Mouse (Mus musculus): ENCODE data around the gene Hist1h2br. TPM values are rescaled to one million over a fixed set of nuclear protein-coding genes. Genes with fewer than 3 reads are reported as not detected.
"Not testable (repeated sequence)": the region's sequence is repeated elsewhere in the genome, so short reads cannot be mapped to it uniquely, and the experiment has no call there.

The Hist1h2br gene
- total RNA-seq (2021), result 10 to 100 TPM; 19.2 to 22.2 TPM
- long read RNA-seq, experiment 1, result 0 reads
- long read RNA-seq, experiment 2, result 0 reads

- DNase-seq; intact Hi-C loops (cut with DNase I): not testable (repeated sequence)
Observed at GRCm38 (mm10) chr13:21833461-21833860, at the start of gene Hist1h2br, which contains the start of gene Hist1h2ap. Hist1h2br (plus strand) TSS chr13:21833743. Hist1h2ap (minus strand) TSS chr13:21833507.

DNA sequence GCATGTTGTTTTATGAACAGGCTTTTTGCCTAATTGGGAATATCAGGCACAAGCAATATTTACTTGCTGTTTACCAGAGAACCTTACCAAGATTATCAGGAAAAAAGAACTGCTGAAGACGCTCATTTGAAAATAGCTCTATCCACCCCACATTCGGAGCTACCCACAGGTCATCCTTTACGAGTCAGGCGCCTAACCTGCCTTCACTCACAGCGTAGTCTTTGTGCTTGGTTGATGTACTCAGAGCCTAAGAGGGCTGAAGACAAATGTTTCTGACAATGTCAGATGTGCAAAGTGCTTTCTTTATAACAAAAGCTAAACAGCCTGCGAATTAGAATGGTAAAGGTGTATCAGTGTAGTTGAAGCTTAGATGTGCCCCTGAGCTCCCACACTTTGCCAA is 49.2 kb upstream of the Hist1h2br start:
- DNase-seq, result no peak
- intact Hi-C loops (cut with DNase I), result loop anchor here (10.0 kb wide), 1 partner anchor 70 kb away; the partner anchor contains the start of genes Hist1h2ai, Hist1h2bl and Hist1h3h

- intact Hi-C loops (cut with DNase I), result loop anchor here (10.0 kb wide), 1 partner anchor 72 kb away; the partner anchor contains the start of genes Hist1h2ai, Hist1h2bl and Hist1h3h
- no peak for DNase-seq
Observed at GRCm38 (mm10) chr13:21786189-21786898, 47.2 kb upstream of the Hist1h2br start.

DNA sequence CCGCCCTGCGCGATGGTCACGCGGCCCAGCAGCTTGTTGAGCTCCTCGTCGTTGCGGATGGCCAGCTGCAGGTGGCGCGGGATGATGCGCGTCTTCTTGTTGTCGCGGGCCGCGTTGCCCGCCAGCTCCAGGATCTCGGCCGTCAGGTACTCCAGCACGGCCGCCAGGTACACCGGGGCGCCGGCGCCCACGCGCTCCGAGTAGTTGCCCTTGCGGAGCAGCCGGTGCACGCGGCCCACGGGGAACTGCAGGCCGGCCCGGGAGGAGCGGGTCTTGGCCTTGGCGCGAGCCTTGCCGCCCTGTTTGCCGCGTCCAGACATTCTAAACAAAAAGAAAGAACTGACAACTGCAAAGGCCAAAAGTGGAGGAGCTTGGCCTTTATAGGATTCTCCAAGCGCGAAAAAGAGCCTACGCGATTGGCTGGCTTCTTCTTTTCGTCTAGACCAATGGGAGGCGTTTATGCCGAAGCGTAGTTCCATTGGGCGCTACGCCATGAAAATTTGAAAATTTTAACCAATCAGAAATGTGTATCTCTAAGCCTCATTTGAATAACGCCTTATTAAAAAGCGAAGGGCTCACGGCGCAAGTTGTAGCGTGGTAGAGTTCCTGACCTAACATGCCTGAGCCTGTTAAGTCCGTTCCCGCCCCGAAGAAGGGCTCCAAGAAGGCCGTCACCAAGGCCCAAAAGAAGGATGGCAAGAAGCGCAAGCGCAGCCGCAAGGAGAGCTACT is 46.5 kb upstream of the Hist1h2br start, which contains the start of the genes Hist1h2an and Hist1h2bp:
Gene Hist1h2an (minus strand): TSS at position 320 of the 731 bp plus-strand sequence.
Gene Hist1h2bp (plus strand): TSS at position 563 of the 731 bp plus-strand sequence.
- intact Hi-C loops (cut with DNase I), result loop anchor here (10.0 kb wide), 1 partner anchor 72 kb away; the partner anchor contains the start of genes Hist1h2ai, Hist1h2bl and Hist1h3h
- peak; percentile 62 to 70 for DNase-seq

- intact Hi-C loops (cut with DNase I), result loop anchor here (10.0 kb wide), 1 partner anchor 73 kb away; the partner anchor contains the start of genes Hist1h2ai, Hist1h2bl and Hist1h3h
- no peak for DNase-seq
Observed at GRCm38 (mm10) chr13:21787760-21788593, 45.6 kb upstream of the Hist1h2br start.

DNA sequence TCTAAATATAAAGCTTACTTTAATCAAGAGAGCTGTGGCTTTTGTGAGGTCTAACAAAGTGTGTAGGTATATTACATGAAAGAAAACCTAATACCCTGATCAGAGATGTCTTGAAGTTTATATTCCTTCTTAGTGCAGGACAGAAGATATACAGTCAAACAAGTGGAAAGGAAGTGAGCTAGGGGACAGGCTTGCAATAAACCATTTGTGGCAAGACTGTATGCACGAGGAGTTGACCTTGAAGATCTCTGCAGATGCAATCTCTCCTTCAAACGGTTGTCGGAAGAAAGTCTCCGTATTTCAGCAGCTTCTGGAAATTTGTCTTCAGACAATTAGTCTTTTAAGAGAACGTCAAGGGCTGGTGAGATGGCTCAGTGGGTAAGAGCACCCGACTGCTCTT is 43.6 kb upstream of the Hist1h2br start:
- DNase-seq, result no peak

DNA sequence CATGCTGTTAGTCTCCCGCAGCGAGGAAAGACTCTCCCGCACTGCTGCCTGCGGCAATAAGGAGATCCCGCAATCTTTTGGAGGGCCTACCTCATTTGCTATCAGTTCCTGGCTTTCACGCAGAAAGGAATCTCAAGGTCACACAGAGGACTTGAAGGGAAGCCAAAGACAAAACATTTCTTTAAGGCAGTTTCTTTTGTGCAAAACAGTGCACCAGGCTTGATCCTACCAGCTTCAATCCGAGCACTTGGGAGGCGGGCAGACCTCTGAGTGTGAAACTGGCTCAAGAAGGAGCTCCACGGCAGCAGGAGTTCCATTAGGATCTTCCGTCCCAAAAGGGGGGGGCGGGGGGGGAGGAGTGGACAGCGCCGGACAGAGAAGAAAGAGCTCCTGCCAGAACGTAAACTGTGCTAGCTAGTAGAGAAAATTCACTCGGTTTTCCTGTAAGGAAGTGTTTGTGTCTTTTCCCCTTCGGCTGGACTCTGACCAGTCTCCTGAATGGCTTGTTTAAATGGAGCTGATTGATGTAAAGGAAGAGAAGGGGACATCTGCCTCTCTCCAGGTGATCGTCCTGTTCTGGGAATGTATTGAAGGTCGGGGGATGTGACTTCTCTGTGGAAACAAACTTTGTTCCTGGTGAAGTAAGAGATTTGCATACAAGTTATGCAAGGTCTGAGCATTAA is 42.8 kb upstream of the Hist1h2br start:
- intact Hi-C loops (cut with DNase I), result no loop called here
- no peak for DNase-seq

More for the DNA sequence above, 43.6 kb upstream of the Hist1h2br start:
- intact Hi-C loops (cut with DNase I), result loop anchor here (10.0 kb wide), 1 partner anchor 75 kb away; the partner anchor contains the start of genes Hist1h2ai, Hist1h2bl and Hist1h3h

GRCm38 (mm10) chr13:21795584-21795983 is 38.0 kb upstream of the Hist1h2br start:
- intact Hi-C loops (cut with DNase I), result no loop called here
- no peak for DNase-seq

GRCm38 (mm10) chr13:21797163-21797562 is 36.4 kb upstream of the Hist1h2br start:
- DNase-seq; intact Hi-C loops (cut with DNase I): not testable (repeated sequence)

DNA sequence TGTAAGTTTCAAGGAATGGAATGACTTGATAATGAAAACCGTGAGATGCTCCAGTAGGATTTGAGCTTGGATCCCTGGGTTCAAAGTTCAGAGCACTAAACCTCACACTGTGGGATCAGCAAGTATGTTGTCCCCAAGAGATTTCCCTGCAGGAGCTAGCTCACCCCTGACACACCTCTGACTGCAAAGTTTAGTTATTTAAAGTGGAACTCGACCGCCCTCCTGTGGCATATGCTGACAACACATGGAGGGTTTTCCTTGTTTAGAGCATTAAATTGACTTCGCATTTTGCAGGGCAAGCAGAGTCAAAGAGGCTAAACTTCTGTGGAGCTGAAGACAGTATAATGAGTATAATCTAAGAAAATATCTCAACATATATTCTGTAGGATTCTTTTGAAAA is 30.5 kb upstream of the Hist1h2br start:
- intact Hi-C loops (cut with DNase I); DNase-seq: not testable (repeated sequence)

- DNase-seq; intact Hi-C loops (cut with DNase I): not testable (repeated sequence)
Observed at GRCm38 (mm10) chr13:21810073-21810472, 23.5 kb upstream of the Hist1h2br start, which contains the start of the genes Hist1h2bq and Hist1h2ao. Hist1h2bq (minus strand) TSS chr13:21810197. Hist1h2ao (plus strand) TSS chr13:21810465.

DNA sequence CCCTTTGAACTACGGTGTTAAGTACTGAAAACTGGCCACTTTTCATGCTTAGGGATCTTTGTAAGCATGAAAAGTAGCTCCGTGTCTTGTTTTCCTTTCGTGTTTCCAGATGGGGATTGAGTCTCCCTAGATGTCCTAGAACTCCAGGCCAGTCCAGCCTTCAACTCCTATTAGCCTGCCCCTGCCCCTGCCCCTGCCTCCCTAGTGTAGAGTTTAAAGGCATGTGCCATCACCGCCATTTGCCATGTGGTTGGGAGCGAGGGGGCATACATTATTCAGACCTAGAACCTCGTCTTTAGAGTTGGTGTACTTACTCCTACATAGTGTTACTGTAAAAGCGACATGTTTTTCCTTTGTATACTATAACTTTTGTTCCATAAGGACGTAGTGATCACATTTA is 22.5 kb upstream of the Hist1h2br start:
- DNase-seq; intact Hi-C loops (cut with DNase I): not testable (repeated sequence)

DNA sequence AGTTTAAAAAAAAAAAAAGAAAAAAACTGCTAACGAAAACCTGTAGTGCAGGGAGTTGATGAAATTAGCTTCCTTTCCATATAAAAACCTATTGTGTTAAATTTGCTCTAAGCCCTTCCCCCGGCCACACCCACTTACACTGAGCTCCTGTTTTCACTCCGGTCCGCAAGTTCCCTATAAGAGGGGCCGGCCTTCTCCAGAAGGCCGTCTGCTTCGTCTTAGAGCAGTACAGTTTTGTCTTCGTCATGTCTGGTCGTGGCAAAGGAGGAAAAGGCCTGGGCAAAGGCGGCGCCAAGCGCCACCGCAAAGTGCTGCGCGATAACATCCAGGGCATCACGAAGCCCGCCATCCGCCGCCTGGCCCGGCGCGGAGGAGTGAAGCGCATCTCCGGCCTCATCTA is 22.0 kb upstream of the Hist1h2br start, which contains the start of gene Hist1h4m:
Gene Hist1h4m (plus strand): TSS at position 208 of the 400 bp plus-strand sequence.
- intact Hi-C loops (cut with DNase I); DNase-seq: not testable (repeated sequence)

DNA sequence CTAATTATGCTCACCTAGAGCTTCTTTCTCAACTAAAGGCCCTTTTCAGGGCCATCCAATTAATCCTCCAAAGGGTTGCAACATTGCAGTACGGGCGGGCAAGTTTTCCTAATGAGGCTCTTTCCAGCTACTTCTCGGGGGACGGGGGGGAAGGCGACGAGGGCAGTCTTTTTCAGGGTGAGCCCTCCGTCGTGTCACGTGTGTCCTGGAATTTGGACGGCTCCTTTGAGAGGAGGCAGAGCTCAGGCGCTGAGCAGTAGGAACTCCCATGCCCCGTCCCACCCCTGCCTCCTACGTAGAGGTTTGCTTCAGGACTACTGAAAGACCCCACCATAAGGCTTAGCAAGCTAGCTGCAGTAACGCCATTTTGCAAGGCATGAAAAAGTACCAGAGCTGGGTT is 21.5 kb upstream of the Hist1h2br start:
- DNase-seq; intact Hi-C loops (cut with DNase I): not testable (repeated sequence)

- intact Hi-C loops (cut with DNase I), result loop anchor here (10.0 kb wide), 2 partner anchors 215 to 1795 kb away; partner anchors contain the start of genes Hist1h2ah and Hist1h2bk
- DNase-seq, result not testable (repeated sequence)
Observed at GRCm38 (mm10) chr13:21820082-21820890, 13.3 kb upstream of the Hist1h2br start.

GRCm38 (mm10) chr13:21828511-21828910 is 5.0 kb upstream of the Hist1h2br start:
- intact Hi-C loops (cut with DNase I), result loop anchor here (10.0 kb wide), 2 partner anchors 206 to 1786 kb away; partner anchors contain the start of genes Hist1h2ah and Hist1h2bk

DNA sequence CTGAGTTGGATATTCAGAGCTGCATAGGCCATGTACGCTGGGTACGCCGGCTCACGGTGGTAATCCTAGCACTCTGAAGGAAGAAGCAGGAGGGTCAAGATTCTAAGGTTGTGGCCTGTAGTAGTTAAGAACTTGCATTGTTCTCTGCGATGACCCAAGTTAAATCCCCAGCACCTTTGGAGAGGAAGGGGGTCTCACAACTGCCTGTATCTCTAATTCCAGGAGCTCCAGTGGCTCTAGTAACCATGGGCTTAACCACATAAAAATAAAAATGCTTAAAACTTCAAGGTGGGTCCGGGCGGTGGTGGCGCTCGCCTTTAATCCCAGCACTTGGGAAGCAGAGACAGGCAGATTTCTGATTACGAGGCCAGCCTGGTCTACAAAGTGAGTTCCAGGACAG is 3.2 kb upstream of the Hist1h2br start:
- DNase-seq, result no peak
- intact Hi-C loops (cut with DNase I), result no loop called here

More at GRCm38 (mm10) chr13:21828511-21828910, 5.0 kb upstream of the Hist1h2br start:
- DNase-seq, result no peak
